In genomic region chr14:123202313-123202712, GRCm38 (mm10) we compare ENCODE assay signal across 8 mouse cellular contexts.
A peak's percentile ranks its signal among the peaks of the same experiment; 100 is the strongest.
DNase-seq lines count a peak whose midpoint lies in the region; TF ChIP-seq lines count a peak whose summit lies in the region.

No protein-coding gene starts in this region.

- intact Hi-C loops in gastrocnemius, adult 2 months (cut with DNase I), result no loop called here
- intact Hi-C loops in left cerebral cortex, postnatal 4 days (cut with DNase I), result no loop called here

- no peak for TF ChIP-seq POLR2A in cortical plate, adult 2 months (IDR thresholded peaks at IDR 0.05; ENCODE audit: extremely low read depth, insufficient read depth, low read length)
- no peak for TF ChIP-seq POLR2A in myocyte (IDR thresholded peaks at IDR 0.05; ENCODE audit: insufficient read length, low read depth)

- peak overlapping the region; percentile 58 for H3K4me3 ChIP-seq in gastrocnemius, adult 2 months
- 0 out of 2 replicates have a peak overlapping the region, but pooled peaks have one; percentile 17 for H3K4me3 ChIP-seq in cortical plate, adult 2 months (ENCODE audit: insufficient read depth, low read length)
- H3K4me3 ChIP-seq in myocyte, result no peak overlapping the region

- no peak for TF ChIP-seq CTCF in gastrocnemius, adult 2 months (IDR thresholded peaks at IDR 0.05)
- TF ChIP-seq CTCF in cortical plate, adult 2 months (IDR thresholded peaks at IDR 0.05; ENCODE audit: extremely low read depth, insufficient read depth, low read length), result no peak

- no peaks in the 10 kb centered on the region for H3K36me3 ChIP-seq in myocyte (ENCODE audit: control insufficient read depth, insufficient read depth)

- no peaks in the 10 kb centered on the region; the same call in 1 of the 2 replicates for H3K4me1 ChIP-seq in cortical plate, adult 2 months (ENCODE audit: control insufficient read depth, insufficient read depth, low read length)

- H3K27ac ChIP-seq in gastrocnemius, adult 2 months, result no peak overlapping the region
- H3K27ac ChIP-seq in cortical plate, adult 2 months (ENCODE audit: insufficient read depth, low read length), result no peak overlapping the region

- peak overlapping the region; percentile 79 for H3K4me2 ChIP-seq in myocyte (ENCODE audit: low read depth)

- no peak overlapping the region for H3ac ChIP-seq in myocyte (ENCODE audit: control insufficient read depth, insufficient read length)

- no peaks in the 10 kb centered on the region for H3K79me2 ChIP-seq in myocyte (ENCODE audit: control insufficient read depth, insufficient read depth)

- DNase-seq in gastrocnemius, adult 2 months, result no peak
- DNase-seq in gastrocnemius, postnatal 10 days, result no peak
- DNase-seq in left cerebral cortex, postnatal 4 days, result peak; percentile 4
- DNase-seq in left cerebral cortex, adult 9 months (ENCODE audit: low spot score in 2 of 2), result no peak
- no peak for DNase-seq in yolk sac, embryonic 10.5 days (ENCODE audit: low spot score)
- no peak for DNase-seq in thymus, postnatal 10 days (ENCODE audit: low spot score in 2 of 2)

- no peaks in the 10 kb centered on the region for H3K27me3 ChIP-seq in myocyte (ENCODE audit: control insufficient read depth, insufficient read depth, insufficient read length)

TF ChIP-seq in myocyte, 11 proteins besides CTCF, POLR2A, EP300 and RAD21:
- TF ChIP-seq SRF (IDR thresholded peaks at IDR 0.05; ENCODE audit: control insufficient read depth, insufficient read length, low read depth), result no peak
- no peak for TF ChIP-seq TCF12 (IDR thresholded peaks at IDR 0.05; ENCODE audit: insufficient read depth, poor library complexity, severe bottlenecking)
- no peak for TF ChIP-seq CEBPB (IDR thresholded peaks at IDR 0.05; ENCODE audit: insufficient read depth, poor library complexity, severe bottlenecking)
- TF ChIP-seq REST (IDR thresholded peaks at IDR 0.05; ENCODE audit: insufficient read depth, insufficient read length), result no peak
- TF ChIP-seq E2F4 (IDR thresholded peaks at IDR 0.05; ENCODE audit: insufficient read depth), result no peak
- no peak for TF ChIP-seq USF1 (IDR thresholded peaks at IDR 0.05; ENCODE audit: low read depth)
- TF ChIP-seq MYOG (IDR thresholded peaks at IDR 0.05; ENCODE audit: control insufficient read depth in 1 of 3, insufficient read depth in 1 of 3, insufficient read length in 2 of 3, low read depth in 2 of 3), result no peak
- no peak for TF ChIP-seq MAX (IDR thresholded peaks at IDR 0.05; ENCODE audit: low read depth)
